Mouse (Mus musculus) liver, embryonic 16.5 days (tissue): Measurements from ENCODE around the gene Cd28. TPM values are rescaled to one million over a fixed set of nuclear protein-coding genes. Genes with fewer than 3 reads are reported as not detected.
"Not testable (repeated sequence)": the region's sequence is repeated elsewhere in the genome, so short reads cannot be mapped to it uniquely, and the experiment has no call there.

ENCODE experiments used
- ATAC-seq: fragments of 200-750 bp; cut with Nextera tagmentation; 2 replicates; pipeline ENCODE4 v1.8.0; 2017; ENCODE audit warnings: low read depth, mild to moderate bottlenecking, moderate number of reproducible peaks, moderate library complexity
- H3K27ac ChIP-seq: fragments of 300-500 bp; sonication (generic); 2 replicates; pipeline ENCODE4 v1.5.1; 2014; ENCODE audit warnings: mild to moderate bottlenecking, low read length
- H3K27me3 ChIP-seq: fragments of 300-500 bp; sonication (generic); 2 replicates; pipeline ENCODE4 v1.6.1; 2014; ENCODE audit warnings: low read depth, low read length, mixed read lengths; ENCODE audit not compliant: control insufficient read depth, insufficient read depth
- H3K36me3 ChIP-seq: fragments of 300-500 bp; sonication (generic); 2 replicates; pipeline ENCODE4 v1.6.1; 2014; ENCODE audit warnings: mild to moderate bottlenecking; ENCODE audit not compliant: control insufficient read depth, insufficient read depth
- H3K4me1 ChIP-seq: fragments of 300-500 bp; sonication (generic); 2 replicates; pipeline ENCODE4 v1.6.1; 2014; ENCODE audit warnings: low read depth, low read length, mixed read lengths; ENCODE audit not compliant: control insufficient read depth
- H3K4me2 ChIP-seq: fragments of 300-500 bp; sonication (generic); 2 replicates; pipeline ENCODE4 v1.6.1; 2014; ENCODE audit warnings: low read depth, low read length, mixed read lengths
- H3K4me3 ChIP-seq: fragments of 300-500 bp; sonication (generic); 2 replicates; pipeline ENCODE4 v1.5.1; 2014; ENCODE audit warnings: low read depth, mild to moderate bottlenecking, low read length
- H3K9ac ChIP-seq: fragments of 300-500 bp; sonication (generic); 2 replicates; pipeline ENCODE4 v1.6.1; 2014; ENCODE audit warnings: low read depth, low read length
- H3K9me3 ChIP-seq: fragments of 300-500 bp; sonication (generic); replicated peaks from 2 replicates; pipeline ENCODE4 v1.6.1; 2016; ENCODE audit warnings: low read length; ENCODE audit not compliant: control insufficient read depth
- WGBS: fragments of 180-500 bp; shearing (Covaris S2); extraction: QIAGEN DNeasy Blood & Tissue Kit; methylation state at CpG from one replicate; pipeline ENCODE4 v1.1.7; 2014; ENCODE audit not compliant: insufficient replicate concordance; 5-methylcytosine and 5-hydroxymethylcytosine counted together
- polyA plus RNA-seq: library from polyadenylated mRNA; unstranded; fragments of >200 nt; fragmentation: Nextera tagmentation; extraction: Ambion mirVana; gene quantifications from 2 replicates; pipeline ENCODE4 v1.2.1, GENCODE M21; 2015

Cd28 gene
- polyA plus RNA-seq, 1 experiment from 2014 or later: 0.06 TPM

- Histone ChIP-seq H3K9ac (no peak overlapping the region), H3K9me3 (no peaks in the 10 kb centered on the region), H3K4me3 (no peak overlapping the region), H3K36me3 (no peaks in the 10 kb centered on the region), H3K27me3 (no peaks in the 10 kb centered on the region), H3K4me2 (no peak overlapping the region), H3K4me1 (no peaks in the 10 kb centered on the region), H3K27ac (no peak overlapping the region)
- ATAC-seq: no peak
- WGBS: 74% methylated on average over 6 of the region's 6 CpGs
Observed at GRCm38 (mm10) chr1:60815912-60816311, 99.3 kb downstream of the Cd28 start.

DNA sequence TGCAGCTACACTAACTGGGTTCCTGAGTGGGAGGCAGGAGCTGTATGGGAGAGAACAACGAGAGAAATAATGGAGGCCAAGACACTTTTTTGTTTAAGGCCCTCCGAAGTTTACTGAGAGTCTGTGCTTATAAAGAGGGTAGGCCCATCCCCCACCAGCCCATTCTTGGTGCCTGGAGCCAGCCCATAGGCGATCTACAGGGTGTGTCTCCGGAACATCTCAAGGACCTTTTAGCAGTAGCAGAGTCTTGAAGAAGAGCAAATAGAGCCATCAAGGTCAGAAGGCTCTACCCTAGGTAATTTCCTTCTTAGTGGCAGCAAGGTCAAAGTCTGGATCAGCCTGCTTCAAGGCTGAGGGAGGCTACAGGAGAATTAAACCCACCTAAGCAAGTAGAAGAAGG, 101.9 kb downstream of the Cd28 start:
- H3K4me3 ChIP-seq, H3K9ac ChIP-seq, H3K4me1 ChIP-seq, ATAC-seq, H3K27ac ChIP-seq, H3K27me3 ChIP-seq, H3K9me3 ChIP-seq, H3K4me2 ChIP-seq, H3K36me3 ChIP-seq: not testable (repeated sequence)
- WGBS: 58% methylated on average over 4 of the region's 4 CpGs

- H3K4me3 ChIP-seq: no peak overlapping the region
Observed at GRCm38 (mm10) chr1:60819993-60820392, 103.4 kb downstream of the Cd28 start.

DNA sequence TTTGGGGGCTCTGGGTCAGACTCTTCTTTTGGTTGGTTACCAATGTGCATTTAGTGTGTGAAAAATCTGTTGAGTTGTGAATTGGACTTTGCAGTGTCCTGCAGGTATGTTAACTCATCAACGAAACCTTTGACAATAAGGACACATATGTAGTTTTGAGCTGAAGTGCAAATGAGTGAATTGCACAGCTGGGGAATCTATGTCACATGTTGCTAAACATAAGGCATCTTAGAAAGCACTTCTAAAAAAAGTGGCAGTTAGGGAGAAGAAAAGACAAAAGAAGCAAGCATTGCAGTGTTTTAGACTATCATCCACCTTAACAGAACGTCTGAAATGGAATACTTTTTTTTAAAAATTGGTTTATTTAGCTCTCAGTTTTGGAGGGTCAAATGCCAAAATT, 104.4 kb downstream of the Cd28 start:
- Histone ChIP-seq H3K4me3 (no peak overlapping the region), H3K9me3 (no peaks in the 10 kb centered on the region), H3K4me1 (no peaks in the 10 kb centered on the region), H3K27ac (no peak overlapping the region), H3K4me2 (no peak overlapping the region), H3K36me3 (no peaks in the 10 kb centered on the region), H3K9ac (no peak overlapping the region), H3K27me3 (no peaks in the 10 kb centered on the region)
- 43% methylated on average over 2 of the region's 2 CpGs for WGBS
- ATAC-seq: no peak

More at GRCm38 (mm10) chr1:60819993-60820392, 103.4 kb downstream of the Cd28 start:
- H3K9me3 ChIP-seq: no peaks in the 10 kb centered on the region
- no peak for ATAC-seq
- H3K4me1 ChIP-seq: no peaks in the 10 kb centered on the region
- H3K36me3 ChIP-seq: no peaks in the 10 kb centered on the region
- no peak overlapping the region for H3K27ac ChIP-seq
- H3K27me3 ChIP-seq: no peaks in the 10 kb centered on the region
- WGBS: 58% methylated on average over 2 of the region's 2 CpGs
- H3K9ac ChIP-seq: no peak overlapping the region
- H3K4me2 ChIP-seq: no peak overlapping the region

DNA sequence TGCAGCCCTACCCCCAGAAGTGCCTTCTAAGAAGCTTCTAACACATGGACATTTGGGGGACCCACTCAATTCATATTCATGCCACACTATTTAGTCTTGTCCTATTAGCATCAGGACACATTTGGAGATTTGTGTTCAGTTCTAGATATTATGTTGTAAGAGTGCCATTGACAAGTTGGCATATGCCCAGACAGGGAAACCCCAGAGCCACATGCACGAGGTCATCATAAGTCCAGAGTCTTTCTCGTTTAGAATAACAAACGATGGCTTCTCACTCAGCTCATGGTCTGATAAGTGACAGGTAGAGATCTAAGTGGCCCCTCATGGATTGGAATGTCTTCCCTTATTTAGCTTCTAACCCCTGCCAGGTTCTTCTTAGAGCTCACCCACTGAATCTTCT, 105.0 kb downstream of the Cd28 start:
- 48% methylated on average over 3 of the region's 3 CpGs for WGBS
- Histone ChIP-seq H3K4me3 (no peak overlapping the region), H3K27me3 (no peaks in the 10 kb centered on the region), H3K27ac (no peak overlapping the region), H3K36me3 (no peaks in the 10 kb centered on the region), H3K4me1 (no peaks in the 10 kb centered on the region), H3K9ac (no peak overlapping the region), H3K9me3 (no peaks in the 10 kb centered on the region), H3K4me2 (no peak overlapping the region)
- ATAC-seq: no peak

Other genes starting within 250 kb of the Cd28 start
- gene Raph1, start 149.7 kb upstream of the Cd28 start, polyA plus RNA-seq: 24.7 and 26.7 TPM in 2 replicates
- not detected in 2 replicates for gene Ctla4, start 170.2 kb downstream of the Cd28 start, polyA plus RNA-seq